In genomic region chr2:128975572-128975971, GRCm38 (mm10) we compare ENCODE assay signal across 18 mouse cellular contexts.
"Had no signal": no experiment of that assay in that cellular context is flagged by ENCODE, and none has a peak within 500 bp of the region (broad histone marks: within the 10 kb centered on the region; RNA-seq: fewer than 3 reads in every experiment).

No protein-coding gene starts in this region.

- H3K27ac ChIP-seq: liver, embryonic 14.5 days; midbrain, embryonic 12.5 days; neural tube, embryonic 13.5 days; neural tube, embryonic 15.5 days had no signal

- DNase-seq: lung, adult 18-20 months; lung, embryonic 14.5 days; lung, postnatal 10 days; lung, postnatal 4 days; midbrain, embryonic 14.5 days; retina, postnatal 1 day; right cerebral cortex, adult 18-20 months; right cerebral cortex, postnatal 25 days; right cerebral cortex, postnatal 4 days; spleen, adult 18-20 months; thymus, adult 18-20 months; thymus, postnatal 14 days; thymus, postnatal 4 days had no signal

- H3K4me3 ChIP-seq: midbrain, embryonic 12.5 days; myocyte; neural tube, embryonic 13.5 days; neural tube, embryonic 15.5 days had no signal
